In genomic region chr5:144223503-144223862, GRCm38 (mm10) we compare ENCODE assay signal across 8 mouse cellular contexts. TPM values are rescaled to one million over a fixed set of nuclear protein-coding genes. Genes with fewer than 3 reads are reported as not detected.
DNase-seq lines count a peak whose midpoint lies in the region; ATAC-seq and TF ChIP-seq lines count a peak whose summit lies in the region.

Gene Tecpr1 (minus strand): TSS chr5:144223615.

- H3K4me3 ChIP-seq in hindbrain, embryonic 13.5 days = peak within 1 kb of the TSS; percentile 75

- peak; percentile 64 for DNase-seq in Patski (ENCODE audit: low read depth, low spot score)
- DNase-seq in cerebellum, postnatal 14 days = peak; percentile 96 to 98
- DNase-seq in frontal cortex, postnatal 14 days (ENCODE audit: low spot score in 2 of 2) = peak; percentile 89 to 93
- DNase-seq in layer of hippocampus, postnatal 25 days (ENCODE audit: extremely low spot score in 1 of 2, low spot score in 1 of 2) = peak; percentile 86 to 93
- peak; percentile 97 for DNase-seq in lung, postnatal 25 days (ENCODE audit: low spot score)
- DNase-seq in retina, embryonic 14.5 days (ENCODE audit: low spot score) = peak; percentile 97
- DNase-seq in thymus, postnatal 4 days = peak; percentile 96

- H3K36me3 ChIP-seq in hindbrain, embryonic 13.5 days = no peaks in the 10 kb centered on the region; the same call in 1 of the 2 replicates

- in situ Hi-C loops in Patski (cut with MboI; ENCODE audit: low pct_unique_long_range_greater_than_20kb) = no loop called here

- CTCF ChIA-PET in Patski (lab: Charles Lee) = no interaction called here

- H3K9me3 ChIP-seq in hindbrain, embryonic 13.5 days = no peaks in the 10 kb centered on the region

- under 1% methylated on average over 37 of the region's 37 CpGs for WGBS in hindbrain, embryonic 13.5 days

- TF ChIP-seq CTCF in Patski (IDR thresholded peaks at IDR 0.05) = no peak

- H3K4me1 ChIP-seq in hindbrain, embryonic 13.5 days (replicated peaks) = peaks cover 39% of the 10 kb centered on the region

- H3K27me3 ChIP-seq in Patski = no peaks in the 10 kb centered on the region
- H3K27me3 ChIP-seq in hindbrain, embryonic 13.5 days = no peaks in the 10 kb centered on the region

- H3K27ac ChIP-seq in hindbrain, embryonic 13.5 days = peak within 1 kb of the TSS; percentile 76

- H3K9ac ChIP-seq in hindbrain, embryonic 13.5 days = peak within 1 kb of the TSS; percentile 85

- peak; percentile 93 for ATAC-seq in Patski
- ATAC-seq in hindbrain, embryonic 13.5 days (ENCODE audit: low FRiP score) = peak; percentile 97

- POLR2A ChIA-PET in Patski (lab: Charles Lee) = no interaction called here

- peak within 1 kb of the TSS; percentile 93 for H3K4me2 ChIP-seq in hindbrain, embryonic 13.5 days

RNA-seq across cellular contexts. Expression of gene Tecpr1, which starts in this region (rescaled TPM):
- polyA plus RNA-seq in Patski (2021) = 32.8 TPM
- polyA plus RNA-seq in hindbrain, embryonic 13.5 days (2015; fragmentation: Nextera tagmentation; extraction: Ambion mirVana) = 41.5 and 42.1 TPM in 2 replicates
- 100 to 1,000 TPM in 1 of 2 experiments, 10 to 100 TPM in 1; 92.5 to 109 TPM for total RNA-seq in layer of hippocampus, postnatal 25 days (2021)

Comparison
In these comparisons a context has a peak if more than half of its experiments do, and no peak if none do; other contexts are left out.
1. Peak in every context shown above with its lines: DNase-seq, ATAC-seq, H3K4me3 ChIP-seq and H3K27ac ChIP-seq.